Mouse (Mus musculus): ENCODE data around the gene Soat2. TPM values are rescaled to one million over a fixed set of nuclear protein-coding genes. Genes with fewer than 3 reads are reported as not detected.
A peak's percentile ranks its signal among the peaks of the same experiment; 100 is the strongest.

Gene Soat2
- polyA plus RNA-seq, 1 experiment from 2014 or later = 0.16 TPM

DNA sequence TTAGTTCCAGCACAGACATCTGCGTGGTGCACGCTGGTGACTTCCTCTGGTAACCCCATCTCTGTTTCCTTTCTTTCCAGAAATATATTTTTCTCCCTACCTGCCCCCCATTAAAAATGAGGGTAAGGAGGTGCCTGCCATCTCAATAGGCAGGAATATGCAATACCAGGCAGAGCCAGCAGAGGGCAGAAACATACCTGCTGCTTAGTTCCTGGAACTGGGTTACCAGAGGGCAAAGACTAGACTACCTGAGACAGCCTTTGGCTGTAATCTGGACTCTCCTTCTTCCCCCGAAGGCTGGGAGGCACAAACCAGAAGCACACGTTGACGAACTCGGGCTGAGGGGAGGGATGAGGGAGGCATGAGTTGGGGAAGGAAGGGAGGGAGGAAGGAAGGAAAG, 28.0 kb downstream of the Soat2 start:
- H3K4me2 ChIP-seq (replicated peaks; ENCODE audit: low read depth, low read length) = no peak overlapping the region
- WGBS = 18% methylated on average over 6 of the region's 6 CpGs
- no peaks in the 10 kb centered on the region for H3K27me3 ChIP-seq (replicated peaks; ENCODE audit: insufficient read depth, low read length)
- peak; percentile 47 for ATAC-seq
- peak; percentile 60 for DNase-seq (ENCODE audit: low spot score)
- no peaks in the 10 kb centered on the region for H3K9me3 ChIP-seq (ENCODE audit: low read length)
- peak; percentile 96 for TF ChIP-seq CTCF (IDR thresholded peaks at IDR 0.05)
- no peak for TF ChIP-seq EP300 (IDR thresholded peaks at IDR 0.05)
- H3K4me1 ChIP-seq (ENCODE audit: insufficient read depth, low read depth, low read length) = no peaks in the 10 kb centered on the region
- no peaks in the 10 kb centered on the region for H3K36me3 ChIP-seq (ENCODE audit: insufficient read depth, low read length)
- no peak overlapping the region for H3K4me3 ChIP-seq (ENCODE audit: low read depth, low read length)
- no peak overlapping the region for H3K27ac ChIP-seq (ENCODE audit: low read length)
- H3K9ac ChIP-seq (replicated peaks; ENCODE audit: low read depth) = no peak overlapping the region

DNA sequence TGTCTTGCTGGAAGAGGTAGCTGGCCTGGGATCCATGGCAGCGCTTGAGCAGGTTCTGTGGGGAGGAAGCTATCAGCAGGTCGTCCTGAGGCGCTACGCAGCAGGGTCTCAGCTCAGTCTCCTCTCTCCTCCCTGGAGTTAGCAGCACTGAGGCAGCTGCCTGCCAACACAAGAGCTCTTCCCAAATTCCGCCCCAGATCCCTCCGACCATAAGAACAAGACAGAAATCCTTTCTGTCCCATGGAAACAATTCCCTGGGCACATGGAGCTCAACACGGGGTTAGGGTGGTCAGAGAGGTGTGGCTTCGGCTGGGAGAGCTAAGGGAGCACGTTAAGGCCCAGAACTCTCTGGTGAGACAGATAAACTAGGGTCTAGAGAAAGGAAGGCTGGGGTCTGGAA, 28.8 kb downstream of the Soat2 start:
- H3K36me3 ChIP-seq (ENCODE audit: insufficient read depth, low read length) = no peaks in the 10 kb centered on the region
- 83% methylated on average over 9 of the region's 9 CpGs for WGBS

DNA sequence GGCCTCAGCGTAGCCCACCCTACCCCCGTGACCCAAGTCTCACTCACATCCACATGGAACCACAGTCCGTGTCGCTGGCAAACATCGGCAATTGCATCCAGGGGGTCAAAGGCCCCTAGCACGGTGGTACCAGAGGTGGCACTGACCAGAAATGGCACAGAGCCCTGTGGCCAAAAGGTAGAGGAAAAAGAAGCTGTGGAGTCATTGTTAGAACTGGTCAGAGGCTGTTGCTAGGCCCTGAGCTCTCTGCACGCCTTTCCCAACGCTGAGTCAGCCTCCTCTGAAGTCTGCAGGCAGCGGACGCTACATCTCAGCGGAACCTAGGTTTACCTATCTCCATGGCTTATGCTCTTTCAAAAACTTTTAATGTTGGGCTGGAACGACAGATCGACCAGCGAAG, 29.6 kb downstream of the Soat2 start:
- Histone ChIP-seq H3K36me3 (ENCODE audit: insufficient read depth, low read length) (no peaks in the 10 kb centered on the region; the same call in 1 of the 2 replicates), H3K4me3 (ENCODE audit: low read depth, low read length) (no peak overlapping the region), H3K9me3 (ENCODE audit: low read length) (no peaks in the 10 kb centered on the region), H3K4me1 (ENCODE audit: insufficient read depth, low read depth, low read length) (no peaks in the 10 kb centered on the region), H3K9ac (replicated peaks; ENCODE audit: low read depth) (no peak overlapping the region), H3K27me3 (replicated peaks; ENCODE audit: insufficient read depth, low read length) (no peaks in the 10 kb centered on the region), H3K4me2 (replicated peaks; ENCODE audit: low read depth, low read length) (no peak overlapping the region), H3K27ac (ENCODE audit: low read length) (no peak overlapping the region)
- no peak for TF ChIP-seq EP300 (IDR thresholded peaks at IDR 0.05)
- no peak for TF ChIP-seq CTCF (IDR thresholded peaks at IDR 0.05)
- ATAC-seq (no peak), DNase-seq (ENCODE audit: low spot score) (no peak)
- 86% methylated on average over 14 of the region's 14 CpGs for WGBS

More for the DNA sequence above, 28.8 kb downstream of the Soat2 start:
- Histone ChIP-seq H3K27me3 (replicated peaks; ENCODE audit: insufficient read depth, low read length) (no peaks in the 10 kb centered on the region), H3K27ac (ENCODE audit: low read length) (no peak overlapping the region), H3K4me1 (ENCODE audit: insufficient read depth, low read depth, low read length) (no peaks in the 10 kb centered on the region), H3K9ac (replicated peaks; ENCODE audit: low read depth) (no peak overlapping the region), H3K9me3 (ENCODE audit: low read length) (no peaks in the 10 kb centered on the region), H3K4me3 (ENCODE audit: low read depth, low read length) (no peak overlapping the region), H3K4me2 (replicated peaks; ENCODE audit: low read depth, low read length) (no peak overlapping the region)
- TF ChIP-seq CTCF (IDR thresholded peaks at IDR 0.05) (no peak), EP300 (IDR thresholded peaks at IDR 0.05) (no peak)
- ATAC-seq (no peak), DNase-seq (ENCODE audit: low spot score) (no peak)

DNA sequence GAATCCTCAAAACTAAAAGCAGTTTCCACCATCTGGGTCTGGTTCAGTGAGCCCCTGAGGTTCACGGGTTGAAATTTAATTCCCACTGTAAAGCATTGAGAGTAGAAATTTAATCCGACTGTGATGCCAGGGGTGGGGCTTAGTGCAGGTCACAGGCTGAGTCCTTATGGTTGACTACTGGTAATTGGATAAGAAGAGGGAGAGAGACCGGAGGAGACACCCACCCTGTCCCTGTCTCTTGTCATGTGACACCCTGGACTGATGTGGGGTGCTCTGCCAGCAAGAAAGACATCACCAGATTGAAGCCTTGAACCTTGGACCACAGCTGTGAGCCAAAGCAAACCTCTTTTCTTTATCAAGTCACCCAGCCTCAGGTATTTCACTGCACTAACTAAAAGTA, 32.8 kb downstream of the Soat2 start:
- H3K4me1 ChIP-seq (ENCODE audit: insufficient read depth, low read depth, low read length) = no peaks in the 10 kb centered on the region
- H3K4me2 ChIP-seq (replicated peaks; ENCODE audit: low read depth, low read length) = no peak overlapping the region
- H3K27me3 ChIP-seq (replicated peaks; ENCODE audit: insufficient read depth, low read length) = no peaks in the 10 kb centered on the region
- no peaks in the 10 kb centered on the region; the same call in 1 of the 2 replicates for H3K36me3 ChIP-seq (ENCODE audit: insufficient read depth, low read length)
- 76% methylated on average over 3 of the region's 3 CpGs for WGBS
- H3K27ac ChIP-seq (ENCODE audit: low read length) = no peak overlapping the region
- ATAC-seq = no peak
- DNase-seq (ENCODE audit: low spot score) = no peak
- no peak overlapping the region for H3K4me3 ChIP-seq (ENCODE audit: low read depth, low read length)
- TF ChIP-seq EP300 (IDR thresholded peaks at IDR 0.05) (no peak), CTCF (IDR thresholded peaks at IDR 0.05) (no peak)
- H3K9ac ChIP-seq (replicated peaks; ENCODE audit: low read depth) = no peak overlapping the region
- H3K9me3 ChIP-seq (ENCODE audit: low read length) = no peaks in the 10 kb centered on the region

DNA sequence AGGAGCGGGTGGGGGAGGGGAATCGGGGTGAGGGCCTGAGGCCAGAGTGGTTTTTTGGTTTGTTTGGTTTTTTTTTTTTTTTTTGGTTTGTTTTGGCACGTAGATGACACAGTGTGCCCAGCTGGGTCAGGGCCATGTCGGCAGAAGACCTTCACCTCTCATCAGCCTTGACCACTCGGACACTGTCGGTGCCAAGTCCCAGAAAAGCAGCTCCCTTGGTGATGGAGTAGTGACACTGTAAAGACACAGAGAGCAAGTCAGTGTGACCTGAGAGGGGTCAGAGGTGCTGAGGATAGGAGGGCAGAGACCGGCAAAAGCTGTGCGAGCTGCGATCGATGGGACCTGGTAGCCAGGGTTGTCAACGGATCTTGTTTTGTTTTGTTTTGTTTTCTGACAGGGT, 35.9 kb downstream of the Soat2 start:
- no peaks in the 10 kb centered on the region for H3K27me3 ChIP-seq (replicated peaks; ENCODE audit: insufficient read depth, low read length)
- ATAC-seq (no peak), DNase-seq (ENCODE audit: low spot score) (no peak)
- H3K4me3 ChIP-seq (ENCODE audit: low read depth, low read length) = no peak overlapping the region
- no peaks in the 10 kb centered on the region; the same call in 1 of the 2 replicates for H3K36me3 ChIP-seq (ENCODE audit: insufficient read depth, low read length)
- WGBS = 75% methylated on average over 11 of the region's 11 CpGs
- no peaks in the 10 kb centered on the region for H3K9me3 ChIP-seq (ENCODE audit: low read length)
- no peak for TF ChIP-seq CTCF (IDR thresholded peaks at IDR 0.05)
- TF ChIP-seq EP300 (IDR thresholded peaks at IDR 0.05) = no peak
- H3K4me2 ChIP-seq (replicated peaks; ENCODE audit: low read depth, low read length) = no peak overlapping the region
- H3K9ac ChIP-seq (replicated peaks; ENCODE audit: low read depth) = no peak overlapping the region
- no peak overlapping the region for H3K27ac ChIP-seq (ENCODE audit: low read length)
- H3K4me1 ChIP-seq (ENCODE audit: insufficient read depth, low read depth, low read length) = no peaks in the 10 kb centered on the region

DNA sequence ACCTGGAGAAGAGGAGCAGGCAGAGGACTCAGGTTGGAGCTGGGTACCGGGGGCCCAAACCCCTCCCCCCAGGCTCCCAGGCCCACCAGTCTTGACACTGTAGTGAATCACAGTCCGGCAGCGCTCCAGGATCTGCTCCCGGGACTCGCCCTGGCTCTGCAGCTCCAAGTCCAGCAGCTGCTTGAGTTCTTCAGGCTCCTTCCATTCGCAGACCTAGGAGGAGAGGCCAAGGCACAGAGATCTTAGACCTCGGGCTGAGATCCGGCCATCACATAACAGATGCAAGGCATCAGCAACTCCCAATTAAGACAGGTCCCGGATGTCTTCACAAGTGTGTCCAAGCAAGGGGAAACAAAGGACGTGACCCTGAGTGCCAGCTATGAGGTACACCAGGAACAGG, 37.8 kb downstream of the Soat2 start:
- DNase-seq (ENCODE audit: low spot score) (peak; percentile 83), ATAC-seq (peak; percentile 89)
- peak; percentile 41; the same call in 1 of the 2 replicates for TF ChIP-seq EP300 (IDR thresholded peaks at IDR 0.05)
- no peak for TF ChIP-seq CTCF (IDR thresholded peaks at IDR 0.05)
- no peak overlapping the region for H3K4me3 ChIP-seq (ENCODE audit: low read depth, low read length)
- no peaks in the 10 kb centered on the region for H3K4me1 ChIP-seq (ENCODE audit: insufficient read depth, low read depth, low read length)
- H3K36me3 ChIP-seq (ENCODE audit: insufficient read depth, low read length) = no peaks in the 10 kb centered on the region; the same call in 1 of the 2 replicates
- H3K4me2 ChIP-seq (replicated peaks; ENCODE audit: low read depth, low read length) = no peak overlapping the region
- no peaks in the 10 kb centered on the region for H3K9me3 ChIP-seq (ENCODE audit: low read length)
- no peak overlapping the region for H3K9ac ChIP-seq (replicated peaks; ENCODE audit: low read depth)
- WGBS = 71% methylated on average over 10 of the region's 10 CpGs
- H3K27ac ChIP-seq (ENCODE audit: low read length) = peak overlapping the region; percentile 62
- no peaks in the 10 kb centered on the region for H3K27me3 ChIP-seq (replicated peaks; ENCODE audit: insufficient read depth, low read length)

DNA sequence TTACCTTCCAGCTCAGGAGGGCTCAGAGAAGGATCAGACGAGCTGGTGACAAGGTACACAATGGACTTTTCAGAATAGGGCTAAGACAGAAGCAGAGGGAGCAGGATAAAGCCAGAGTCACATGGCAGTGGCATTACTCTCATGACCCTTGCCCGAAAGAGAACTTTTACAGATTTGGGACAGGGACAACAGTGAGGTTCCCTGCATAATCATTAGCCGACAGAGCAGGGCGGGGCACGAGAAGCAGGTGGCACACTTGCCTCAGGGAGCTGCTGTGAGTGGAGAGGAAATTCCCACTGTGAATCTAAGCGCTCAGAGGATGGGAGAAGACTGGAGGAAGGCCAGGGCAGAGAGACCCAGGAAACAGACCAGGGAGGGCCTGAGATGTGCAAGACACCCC, 38.6 kb downstream of the Soat2 start:
- ATAC-seq = no peak
- no peak for DNase-seq (ENCODE audit: low spot score)
- Histone ChIP-seq H3K4me3 (ENCODE audit: low read depth, low read length) (no peak overlapping the region), H3K4me2 (replicated peaks; ENCODE audit: low read depth, low read length) (no peak overlapping the region), H3K4me1 (ENCODE audit: insufficient read depth, low read depth, low read length) (no peaks in the 10 kb centered on the region), H3K27me3 (replicated peaks; ENCODE audit: insufficient read depth, low read length) (no peaks in the 10 kb centered on the region), H3K9me3 (ENCODE audit: low read length) (no peaks in the 10 kb centered on the region), H3K9ac (replicated peaks; ENCODE audit: low read depth) (no peak overlapping the region), H3K36me3 (ENCODE audit: insufficient read depth, low read length) (no peaks in the 10 kb centered on the region; the same call in 1 of the 2 replicates), H3K27ac (ENCODE audit: low read length) (peak overlapping the region; percentile 26; the same call in 1 of the 2 replicates)
- 49% methylated on average over 6 of the region's 6 CpGs for WGBS
- TF ChIP-seq EP300 (IDR thresholded peaks at IDR 0.05) (no peak), CTCF (IDR thresholded peaks at IDR 0.05) (no peak)
